Mouse (Mus musculus) urinary bladder, postnatal 25 days (tissue): Measurements from ENCODE around the gene Commd6.
"Not testable (repeated sequence)": the region's sequence is repeated elsewhere in the genome, so short reads cannot be mapped to it uniquely, and the experiment has no call there.

Experiments
- DNase-seq: peaks from one replicate; pipeline ENCODE4 v3.0.0; 2022; ENCODE audit warnings: low spot score

Commd6 gene

GRCm38 (mm10) chr14:101608519-101609368 lies 31.7 kb downstream of the Commd6 start, which contains the start of gene Tbc1d4:
Gene Tbc1d4 (minus strand): TSS chr14:101609191.
- DNase-seq = peak; percentile 67

GRCm38 (mm10) chr14:101607631-101608518 lies 32.6 kb downstream of the Commd6 start:
- DNase-seq = peak; percentile 7

- no peak for DNase-seq
These were observed 34.6 kb downstream of the Commd6 start for GRCm38 (mm10) chr14:101605843-101606242.

- DNase-seq = no peak
These were observed 37.6 kb downstream of the Commd6 start for GRCm38 (mm10) chr14:101602851-101603250.

GRCm38 (mm10) chr14:101597096-101597715 lies 43.3 kb downstream of the Commd6 start:
- DNase-seq = no peak

- DNase-seq = no peak
These were observed 43.8 kb downstream of the Commd6 start for GRCm38 (mm10) chr14:101596691-101597090.

- no peak for DNase-seq
These were observed 45.0 kb downstream of the Commd6 start for GRCm38 (mm10) chr14:101595301-101596080.

GRCm38 (mm10) chr14:101594001-101594400 lies 46.5 kb downstream of the Commd6 start:
- DNase-seq = no peak

GRCm38 (mm10) chr14:101593340-101593739 lies 47.1 kb downstream of the Commd6 start:
- DNase-seq = no peak

- DNase-seq = no peak
These were observed 49.4 kb downstream of the Commd6 start for GRCm38 (mm10) chr14:101591101-101591500.

- not testable (repeated sequence) for DNase-seq
These were observed 52.1 kb downstream of the Commd6 start for GRCm38 (mm10) chr14:101588209-101588991.

- not testable (repeated sequence) for DNase-seq
These were observed 53.0 kb downstream of the Commd6 start for GRCm38 (mm10) chr14:101587366-101588040.

- no peak for DNase-seq
These were observed 54.4 kb downstream of the Commd6 start for GRCm38 (mm10) chr14:101586096-101586495.
